ENCODE assay signal across 8 mouse cellular contexts in the genomic region with DNA sequence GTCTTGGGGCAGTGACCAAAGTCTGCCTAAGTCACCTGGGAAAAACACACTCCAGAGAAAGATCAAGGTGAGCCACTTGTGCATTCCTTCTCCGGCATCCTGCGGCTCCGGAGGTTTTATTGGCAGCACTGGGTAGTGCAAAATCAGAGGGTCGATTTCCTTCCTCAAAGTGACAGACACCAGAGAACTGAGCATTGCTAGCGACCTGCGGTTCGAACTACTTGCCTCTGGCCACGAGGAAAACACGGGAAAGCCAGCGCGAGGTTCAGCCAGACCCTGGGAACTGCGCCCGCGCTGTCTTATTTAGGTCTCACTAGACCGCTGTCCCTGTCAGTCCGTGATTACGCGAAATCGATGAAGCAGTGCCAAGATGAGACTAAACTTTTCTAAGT. TPM values are rescaled to one million over a fixed set of nuclear protein-coding genes. Genes with fewer than 3 reads are reported as not detected.
DNase-seq lines count a peak whose midpoint lies in the region; ATAC-seq and TF ChIP-seq lines count a peak whose summit lies in the region.

No protein-coding gene starts in this region.

- no peak for TF ChIP-seq CTCF in heart, adult 2 months (IDR thresholded peaks at IDR 0.05)
- TF ChIP-seq CTCF in brain, embryonic 14.5 days (IDR thresholded peaks at IDR 0.05; ENCODE audit: borderline replicate concordance, extremely low read depth, insufficient read depth, insufficient read length): no peak
- TF ChIP-seq CTCF in liver, embryonic 14.5 days (IDR thresholded peaks at IDR 0.05; ENCODE audit: low read depth): no peak
- TF ChIP-seq CTCF in olfactory bulb, adult 2 months (IDR thresholded peaks at IDR 0.05; ENCODE audit: insufficient read depth, low read depth, low read length): no peak

- intact Hi-C loops in heart, adult 2 months (cut with DNase I): no loop called here
- intact Hi-C loops in heart, postnatal 25 days (cut with DNase I): loop anchor here (5.0 kb wide), 1 partner anchor 43 kb away; no protein-coding TSS in a partner anchor

- H3K27me3 ChIP-seq in heart, adult 2 months (ENCODE audit: control insufficient read depth, insufficient read depth, low read length): peaks cover 7% of the 10 kb centered on the region
- H3K27me3 ChIP-seq in forebrain, embryonic 16.5 days (replicated peaks; ENCODE audit: control insufficient read depth, insufficient read depth, low read length): peaks cover 8% of the 10 kb centered on the region; the same call in 1 of the 2 replicates
- H3K27me3 ChIP-seq in liver, embryonic 14.5 days (ENCODE audit: control insufficient read depth, insufficient read depth, low read length): peaks cover 35% of the 10 kb centered on the region

- no peaks in the 10 kb centered on the region for H3K36me3 ChIP-seq in heart, adult 2 months (ENCODE audit: control insufficient read depth, insufficient read depth, low read length)
- H3K36me3 ChIP-seq in forebrain, embryonic 16.5 days (ENCODE audit: control insufficient read depth, insufficient read depth): no peaks in the 10 kb centered on the region
- H3K36me3 ChIP-seq in liver, embryonic 14.5 days (replicated peaks; ENCODE audit: control insufficient read depth, insufficient read depth, low read depth): no peaks in the 10 kb centered on the region

- H3K79me2 ChIP-seq in heart, adult 2 months (replicated peaks; ENCODE audit: control insufficient read depth, insufficient read depth, low read length): no peaks in the 10 kb centered on the region

- H3K4me3 ChIP-seq in heart, adult 2 months: peak overlapping the region; percentile 57; the same call in 1 of the 2 replicates
- peak overlapping the region; percentile 78 for H3K4me3 ChIP-seq in forebrain, embryonic 16.5 days (replicated peaks; ENCODE audit: low read length)
- no peak overlapping the region; a peak in 1 of 4 replicates for H3K4me3 ChIP-seq in liver, embryonic 14.5 days (ENCODE audit: insufficient read depth in 1 of 2, low read depth in 2 of 2, low read length in 2 of 2)
- H3K4me3 ChIP-seq in olfactory bulb, adult 2 months (ENCODE audit: insufficient read depth, low read depth, low read length): peak overlapping the region; percentile 94

- DNase-seq in heart, adult 2 months: peak; percentile 25 to 26
- no peak for DNase-seq in heart, postnatal 25 days (ENCODE audit: low spot score)
- peak; percentile 49 for DNase-seq in brain, embryonic 14.5 days (ENCODE audit: low read depth)
- DNase-seq in liver, embryonic 14.5 days (ENCODE audit: low read depth in 3 of 3, low spot score in 3 of 3): no peak

- no peak for TF ChIP-seq POLR2A in heart, adult 2 months (IDR thresholded peaks at IDR 0.05; ENCODE audit: insufficient read depth, low read depth, low read length)
- TF ChIP-seq POLR2A in brain, embryonic 14.5 days (IDR thresholded peaks at IDR 0.05; ENCODE audit: borderline replicate concordance, extremely low read depth, insufficient read depth, insufficient read length, poor library complexity, severe bottlenecking): no peak
- TF ChIP-seq POLR2A in olfactory bulb, adult 2 months (IDR thresholded peaks at IDR 0.05; ENCODE audit: insufficient read depth, low read depth, low read length): no peak

- H3K27ac ChIP-seq in heart, adult 2 months: no peak overlapping the region
- H3K27ac ChIP-seq in forebrain, embryonic 16.5 days (ENCODE audit: low read length): no peak overlapping the region
- no peak overlapping the region for H3K27ac ChIP-seq in liver, embryonic 14.5 days
- 0 out of 2 replicates have a peak overlapping the region, but pooled peaks have one; percentile 29 for H3K27ac ChIP-seq in olfactory bulb, adult 2 months (ENCODE audit: insufficient read depth, low read depth, low read length)

- no peak for TF ChIP-seq EP300 in heart, adult 2 months (IDR thresholded peaks at IDR 0.05; ENCODE audit: insufficient read depth, low read depth, low read length)
- no peak for TF ChIP-seq EP300 in liver, embryonic 14.5 days (IDR thresholded peaks at IDR 0.05; ENCODE audit: low read depth)

- no peaks in the 10 kb centered on the region for H3K9me3 ChIP-seq in forebrain, embryonic 16.5 days (ENCODE audit: control insufficient read depth, low read length)
- no peaks in the 10 kb centered on the region for H3K9me3 ChIP-seq in liver, embryonic 14.5 days (ENCODE audit: control insufficient read depth, low read length)

- 2% methylated on average over 19 of the region's 19 CpGs for WGBS in heart, adult 2 months
- WGBS in forebrain, embryonic 16.5 days: under 1% methylated on average over 19 of the region's 19 CpGs
- 1% methylated on average over 19 of the region's 19 CpGs for WGBS in liver, embryonic 14.5 days (ENCODE audit: insufficient replicate concordance)
- WGBS in olfactory bulb, adult 2 months: under 1% methylated on average over 19 of the region's 19 CpGs

- peak overlapping the region; percentile 95 for H3K4me2 ChIP-seq in forebrain, embryonic 16.5 days (ENCODE audit: low read length)
- H3K4me2 ChIP-seq in liver, embryonic 14.5 days (ENCODE audit: low read depth): peak overlapping the region; percentile 58

- no peak for ATAC-seq in forebrain, embryonic 16.5 days
- ATAC-seq in inflammation-experienced regulatory T-cells, adult 6 months: peak; percentile 21
- no peak for ATAC-seq in liver, embryonic 14.5 days (ENCODE audit: insufficient read depth)
- no peak for ATAC-seq in activated CD4-positive, CD25-positive, alpha-beta regulatory T cell, adult 4 months

- H3K4me1 ChIP-seq in heart, adult 2 months (ENCODE audit: control insufficient read depth, insufficient read depth, low read length): peaks cover 5% of the 10 kb centered on the region; the same call in 1 of the 2 replicates
- H3K4me1 ChIP-seq in forebrain, embryonic 16.5 days (replicated peaks; ENCODE audit: control insufficient read depth, insufficient read depth, low read length): peaks cover 14% of the 10 kb centered on the region
- peaks cover 0 to 2% of the 10 kb centered on the region in 2 experiments; a peak in 1 of 4 replicates for H3K4me1 ChIP-seq in liver, embryonic 14.5 days (replicated peaks; ENCODE audit: control insufficient read depth in 2 of 2, insufficient read depth in 2 of 2, low read length in 1 of 2)
- peaks cover 5% of the 10 kb centered on the region for H3K4me1 ChIP-seq in olfactory bulb, adult 2 months (ENCODE audit: control insufficient read depth, insufficient read depth, low read length)

- H3K9ac ChIP-seq in heart, adult 2 months (ENCODE audit: low read depth, low read length): no peak overlapping the region; the same call in 1 of the 2 replicates
- no peak overlapping the region for H3K9ac ChIP-seq in forebrain, embryonic 16.5 days (replicated peaks; ENCODE audit: low read depth, low read length)
- H3K9ac ChIP-seq in liver, embryonic 14.5 days (replicated peaks): no peak overlapping the region

RNA-seq across cellular contexts. Expression of gene Cacnb4, which starts 1.7 kb away (rescaled TPM):
- total RNA-seq in heart, adult 2 months (2021): under 1 TPM; 0.29 to 0.61 TPM
- 0.16 and 0.35 TPM in 2 replicates for polyA plus RNA-seq in heart, adult 2 months (2012; rRNA removed)
- total RNA-seq in heart, postnatal 25 days (2021): 1 to 10 TPM in 1 of 2 experiments, under 1 TPM in 1; 0.36 to 1.2 TPM
- 10.1 and 11.7 TPM in 2 replicates for polyA plus RNA-seq in brain, embryonic 14.5 days (2012; rRNA removed)
- 14.1 and 14.7 TPM in 2 replicates for polyA plus RNA-seq in forebrain, embryonic 16.5 days (2015; fragmentation: Nextera tagmentation; extraction: Ambion mirVana)
- under 1 TPM; 0.13 to 0.58 (median 0.30) TPM for polyA plus RNA-seq in inflammation-experienced regulatory T-cells, adult 6 months (2017; shearing (Covaris generic))
- polyA plus RNA-seq in liver, embryonic 14.5 days (2012; rRNA removed): 0.03 and 0.06 TPM in 2 replicates
- polyA plus RNA-seq in liver, embryonic 14.5 days (2014; fragmentation: Nextera tagmentation; extraction: Ambion mirVana): 0.19 and 0.21 TPM in 2 replicates
- 77.3 TPM in 1 of 2 replicates, not detected in the other for polyA plus RNA-seq in olfactory bulb, adult 2 months (2012; ENCODE audit: insufficient read depth, insufficient read length, low replicate concordance, missing spikeins)
- under 1 TPM; 0.20 to 0.30 TPM for polyA plus RNA-seq in activated CD4-positive, CD25-positive, alpha-beta regulatory T cell, adult 4 months (2017; shearing (Covaris generic))

Comparison
In these comparisons a context has a peak if more than half of its experiments do, and no peak if none do; other contexts are left out.
1. DNase-seq: peak in heart, adult 2 months (2 of 2) and brain, embryonic 14.5 days (single experiment); none in heart, postnatal 25 days (single experiment) and liver, embryonic 14.5 days (0 of 3).
2. H3K4me3 ChIP-seq: peak in heart, adult 2 months (single experiment), forebrain, embryonic 16.5 days (single experiment) and olfactory bulb, adult 2 months (single experiment); none in liver, embryonic 14.5 days (0 of 2).